Mouse (Mus musculus): Measurements from ENCODE around the gene Ubald2.

GRCm38 (mm10) chr11:116488207-116488606 lies 54.3 kb downstream of the Ubald2 start:
- TF ChIP-seq EP300 (IDR thresholded peaks at IDR 0.05; ENCODE audit: low read depth) (no peak), CTCF (IDR thresholded peaks at IDR 0.05; ENCODE audit: low read depth) (no peak)
